Mouse (Mus musculus): ENCODE results near the gene Poln. TPM values are rescaled to one million over a fixed set of nuclear protein-coding genes. Genes with fewer than 3 reads are reported as not detected.
A peak's percentile ranks its signal among the peaks of the same experiment; 100 is the strongest.

Gene Poln
- polyA plus RNA-seq, 1 experiment, result 0.05 TPM

DNA sequence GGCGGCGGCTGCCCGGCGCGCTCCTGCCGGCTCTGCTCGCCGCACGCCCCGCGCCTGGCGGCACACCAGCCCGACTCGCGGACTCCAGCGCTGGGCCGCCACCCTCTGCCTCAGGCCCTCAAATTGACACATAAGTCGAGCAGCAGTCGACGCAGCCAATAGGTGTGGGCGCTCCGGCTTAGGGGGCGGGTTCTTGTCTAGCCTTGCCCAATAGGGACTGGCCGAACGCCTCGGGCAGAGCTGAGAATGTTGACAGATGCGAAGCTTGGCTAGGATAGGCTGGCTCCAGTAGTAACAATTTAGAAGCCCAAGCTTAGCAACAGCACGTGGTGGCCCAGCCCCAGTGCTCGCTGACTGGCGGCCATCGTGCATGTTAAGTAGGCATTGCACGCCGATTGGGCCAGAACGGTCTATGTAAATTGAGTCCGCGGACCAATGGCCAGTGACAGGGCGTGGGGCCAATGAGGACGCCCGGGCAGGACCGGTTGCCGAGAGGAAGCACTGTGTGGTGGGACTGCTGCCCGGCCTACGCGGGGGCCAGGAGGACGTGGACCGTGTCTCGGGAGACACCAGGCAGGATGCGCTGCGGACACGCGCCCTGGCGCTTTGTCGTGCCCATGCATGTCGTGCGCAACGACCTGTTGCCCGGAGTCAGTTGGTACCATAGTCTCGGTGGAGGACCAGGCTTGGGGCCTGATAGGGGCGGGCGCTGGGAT lies 18.5 kb upstream of the Poln start, which contains the start of gene Mxd4:
Mxd4 (minus strand) TSS at position 120 of the 716 bp plus-strand sequence.
- under 1% methylated on average over 60 of the region's 60 CpGs for WGBS

DNA sequence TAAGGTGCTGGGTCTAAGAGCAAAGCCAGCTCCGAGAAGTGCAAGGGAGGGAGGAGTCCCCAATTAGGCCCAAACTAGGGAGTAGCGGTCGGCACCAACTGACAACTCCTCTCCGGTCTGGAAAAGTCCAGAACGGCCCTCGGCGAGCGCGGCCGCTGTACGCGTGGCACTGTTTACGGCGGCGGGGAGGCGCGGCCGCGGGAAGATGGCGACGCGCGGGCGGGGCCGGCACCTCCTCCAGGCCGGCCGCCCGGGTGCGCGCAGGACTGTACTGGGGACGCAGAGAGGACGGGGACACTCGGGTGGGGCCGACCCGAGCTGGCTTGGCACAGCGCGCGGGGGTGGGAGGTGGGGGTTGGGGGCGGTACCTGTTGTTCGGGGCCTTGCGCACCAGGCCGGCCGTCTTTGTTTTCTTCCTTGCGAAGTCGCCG lies 17.7 kb upstream of the Poln start:
- under 1% methylated on average over 45 of the region's 46 CpGs for WGBS
- DNase-seq (ENCODE audit: low read depth, low spot score), result no peak

More for the DNA sequence above, 18.5 kb upstream of the Poln start, which contains the start of gene Mxd4:
- DNase-seq (ENCODE audit: low read depth, low spot score), result peak; percentile 97

DNA sequence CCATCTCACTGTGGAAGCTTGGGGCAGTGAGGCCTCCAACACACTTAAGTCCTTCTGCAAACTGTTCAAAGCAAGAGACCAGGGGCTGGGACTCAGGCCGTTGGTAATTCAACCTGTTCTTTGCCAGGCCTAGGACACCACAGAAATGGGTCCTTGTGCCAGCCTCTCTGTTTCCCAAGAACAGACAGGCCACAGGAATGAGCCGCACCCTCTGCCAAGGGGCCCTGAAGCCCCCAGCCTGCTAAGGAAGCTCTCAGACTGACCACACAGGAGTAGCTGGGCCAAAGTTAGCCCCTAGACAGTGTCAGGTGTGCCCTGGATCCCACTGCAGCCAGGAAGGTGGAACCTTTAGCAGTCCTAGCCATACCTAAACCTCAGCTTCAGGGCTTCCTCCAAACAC lies 17.1 kb upstream of the Poln start:
- no peak for DNase-seq (ENCODE audit: low read depth, low spot score)
- 32% methylated on average over 2 of the region's 2 CpGs for WGBS

DNA sequence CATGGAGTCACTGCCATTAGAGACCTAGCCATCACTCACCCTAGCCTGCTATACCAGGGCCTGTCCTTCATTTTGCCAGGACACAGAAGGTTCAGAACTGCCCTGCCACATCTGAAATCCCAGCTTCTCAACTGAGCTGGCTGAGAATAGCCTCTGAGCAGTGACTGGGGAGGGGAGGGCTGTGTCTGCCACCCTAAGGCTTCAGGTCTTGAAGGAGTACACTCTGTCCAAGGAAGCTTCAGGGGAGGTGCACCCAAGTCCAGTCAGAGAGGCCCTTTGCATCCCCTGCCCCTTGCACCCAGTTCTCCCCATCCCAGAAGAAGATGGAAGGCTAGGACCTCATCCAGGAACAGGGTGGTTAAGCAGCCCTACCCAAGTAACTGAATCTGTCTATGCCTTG lies 16.5 kb upstream of the Poln start:
- no peak for DNase-seq (ENCODE audit: low read depth, low spot score)

DNA sequence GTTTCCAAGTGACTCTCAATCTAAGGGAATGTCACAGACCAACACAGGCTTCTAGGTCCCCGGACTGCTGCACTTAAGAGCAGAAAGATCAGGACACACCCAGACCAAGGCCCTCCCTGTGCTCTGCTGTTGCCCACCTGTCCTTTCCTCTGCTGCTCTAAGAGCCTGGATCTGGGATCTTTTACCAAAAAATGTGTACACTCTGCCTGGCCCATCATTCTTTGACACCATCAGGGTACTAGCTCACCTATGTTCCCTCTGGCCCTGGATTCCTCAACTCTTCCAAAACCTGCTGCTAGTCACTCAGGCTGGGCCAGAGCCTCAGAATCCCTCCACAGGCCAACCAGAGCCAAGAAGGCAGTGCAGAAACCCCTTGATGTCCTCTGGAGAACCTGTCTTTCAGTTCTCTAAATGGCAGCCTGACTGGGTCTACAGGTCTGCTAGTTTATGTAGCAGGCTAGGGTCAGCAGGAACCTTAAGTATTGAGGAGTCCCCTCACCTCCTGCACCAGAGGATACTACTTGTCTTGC lies 15.9 kb upstream of the Poln start:
- DNase-seq (ENCODE audit: low read depth, low spot score), result no peak
- 80% methylated on average over 1 of the region's 1 CpGs for WGBS

DNA sequence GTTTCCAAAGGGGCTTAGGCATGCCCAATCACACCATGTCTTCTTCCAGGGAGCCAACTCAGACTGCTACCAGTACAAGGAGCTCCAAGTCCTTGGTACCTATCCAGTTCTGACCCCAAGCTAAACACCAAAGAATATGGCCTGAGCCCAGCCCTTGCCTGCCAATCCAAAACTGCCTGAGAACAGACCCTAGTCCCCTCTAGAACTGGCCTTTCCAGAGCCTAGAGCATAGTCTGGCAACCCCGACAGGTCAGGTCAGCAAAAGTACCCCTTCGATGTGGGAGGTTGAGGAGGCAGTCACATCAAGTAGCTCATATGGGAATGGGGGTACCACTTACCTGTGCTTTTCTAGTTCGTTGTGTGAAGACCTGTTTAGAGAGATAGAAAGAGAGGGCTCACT lies 14.7 kb upstream of the Poln start:
- DNase-seq (ENCODE audit: low read depth, low spot score), result no peak
- 97% methylated on average over 3 of the region's 3 CpGs for whole genome bisulfite sequencing

DNA sequence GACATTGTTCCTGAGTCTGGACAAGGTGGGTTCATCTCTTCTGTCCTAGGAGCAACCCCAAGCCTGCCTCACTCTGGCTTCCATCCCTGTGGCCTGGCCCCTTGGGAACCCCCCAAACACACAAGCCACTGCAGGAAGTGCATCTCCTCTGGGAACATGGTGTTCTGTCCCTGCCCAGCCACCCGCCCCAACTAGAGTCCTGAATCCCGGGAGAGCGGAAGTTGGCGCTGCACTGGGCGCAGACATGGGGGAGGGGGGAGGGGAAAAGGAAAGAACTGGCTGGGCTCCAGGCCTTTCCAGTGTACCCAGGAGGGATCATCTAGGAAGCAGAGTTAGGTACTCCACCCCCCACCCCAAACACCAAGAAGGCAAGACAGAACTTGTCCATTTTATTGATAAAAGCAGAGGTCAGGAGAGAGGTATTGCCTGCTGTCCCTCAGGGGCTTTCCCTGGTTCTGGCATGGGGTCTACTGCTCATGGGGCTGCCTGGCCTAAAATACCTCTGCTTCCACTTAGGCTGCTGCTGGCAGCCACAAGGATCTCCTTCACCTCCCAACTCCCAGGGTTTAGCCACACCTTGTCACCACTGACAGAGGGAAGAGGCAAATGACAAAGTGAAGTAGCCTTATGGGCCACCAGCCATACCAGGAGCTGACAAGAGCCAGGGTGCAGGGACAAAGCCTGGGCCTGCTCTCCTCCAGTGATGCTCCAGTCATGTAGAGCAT lies 14.1 kb upstream of the Poln start:
- 64% methylated on average over 5 of the region's 5 CpGs for WGBS
- DNase-seq (ENCODE audit: low read depth, low spot score), result no peak

DNA sequence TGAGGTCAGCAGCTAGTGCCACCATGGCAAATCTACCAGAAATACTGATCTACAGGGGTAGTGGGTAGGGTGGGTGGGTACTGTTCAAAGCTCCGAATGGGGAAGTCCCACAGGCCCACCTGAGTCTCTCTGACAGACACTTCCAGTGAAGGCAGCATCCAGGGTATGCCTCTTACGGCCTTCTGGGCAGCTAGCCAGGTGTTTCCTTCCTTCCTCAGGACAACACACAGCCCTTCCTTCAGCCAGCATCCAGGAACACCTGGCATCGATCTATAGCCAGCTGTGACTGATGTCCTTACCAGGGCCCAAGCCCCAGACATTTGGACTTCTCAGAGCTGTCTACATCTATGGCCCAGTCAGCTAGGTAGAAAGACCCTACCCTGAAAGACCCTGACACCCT lies 13.2 kb upstream of the Poln start:
- DNase-seq (ENCODE audit: low read depth, low spot score), result no peak
- 33% methylated on average over 3 of the region's 3 CpGs for WGBS

DNA sequence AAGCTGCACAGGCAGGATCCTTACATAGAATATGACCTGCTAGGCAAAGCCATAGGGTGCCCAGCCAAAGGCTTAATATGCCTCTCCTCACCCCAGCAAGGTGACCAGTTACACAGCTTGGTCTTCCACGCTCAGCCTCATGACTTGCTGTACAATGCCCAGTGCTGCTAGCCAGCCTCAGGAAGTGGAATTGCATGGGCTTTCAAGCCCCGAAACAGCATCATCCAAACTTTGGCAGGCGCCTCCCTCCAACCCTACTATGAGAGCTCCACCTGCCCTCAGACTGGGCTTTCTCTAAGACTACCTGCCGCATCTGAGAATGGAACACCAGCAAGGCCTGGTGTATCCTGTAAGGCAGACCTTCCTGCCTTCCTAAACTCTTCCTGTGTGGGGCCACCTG lies 8.6 kb upstream of the Poln start:
- DNase-seq (ENCODE audit: low read depth, low spot score), result no peak
- WGBS, result 94% methylated on average over 4 of the region's 4 CpGs

DNA sequence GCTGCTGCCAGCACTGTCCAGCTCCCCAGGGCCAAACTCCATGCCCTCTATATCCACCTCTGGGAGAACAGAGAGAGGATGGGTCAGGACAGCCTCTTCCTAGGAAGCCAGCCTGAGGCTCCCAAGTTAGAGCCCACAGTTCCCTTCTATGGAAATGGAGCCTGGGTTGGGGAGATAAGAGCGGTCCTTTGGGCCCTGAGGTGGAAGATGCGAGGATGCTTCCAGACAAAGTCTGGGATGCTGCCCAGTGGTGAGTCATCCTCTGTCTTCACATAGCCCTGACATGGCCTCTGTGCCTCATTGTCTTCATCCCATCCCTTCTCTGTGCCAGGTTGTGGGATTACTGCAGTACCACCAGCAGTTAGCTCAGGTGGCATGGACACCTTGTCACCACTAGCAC lies 7.8 kb upstream of the Poln start:
- 85% methylated on average over 2 of the region's 2 CpGs for WGBS
- DNase-seq (ENCODE audit: low read depth, low spot score), result no peak

DNA sequence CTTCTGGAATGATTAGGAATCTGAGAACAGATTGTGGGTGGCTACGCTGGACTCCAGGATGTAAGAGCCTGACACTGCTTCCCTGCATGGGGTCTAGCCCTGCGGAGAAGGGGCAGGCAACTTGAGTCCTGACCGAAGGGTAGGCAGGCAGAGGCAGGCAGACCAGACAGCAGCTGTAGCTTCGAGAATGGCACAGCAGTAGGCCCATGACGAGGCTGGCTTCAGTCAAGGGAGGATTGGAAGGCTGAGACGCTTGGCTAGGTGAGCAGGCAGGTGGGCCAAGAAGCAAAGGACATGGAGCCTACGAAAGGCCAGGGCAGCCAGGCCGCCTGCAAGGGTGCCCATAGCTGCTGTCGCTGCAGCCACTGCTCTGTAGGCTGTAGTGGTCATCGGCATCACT lies 7.4 kb upstream of the Poln start:
- DNase-seq (ENCODE audit: low read depth, low spot score), result no peak
- 91% methylated on average over 10 of the region's 10 CpGs for WGBS

DNA sequence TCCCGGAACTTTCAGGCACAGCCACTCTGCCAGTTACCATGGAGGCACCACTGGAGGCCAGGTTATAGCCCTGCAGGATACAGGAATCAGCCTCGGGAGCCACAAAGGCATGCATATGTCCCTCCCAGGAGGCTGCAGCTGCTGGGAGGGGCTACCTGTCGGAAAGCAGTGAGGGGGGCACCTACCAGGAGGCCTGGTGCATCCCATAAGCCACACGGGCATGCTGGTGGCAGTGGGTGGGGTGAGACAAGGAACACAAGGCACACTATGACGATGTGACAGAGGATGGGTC lies 6.1 kb upstream of the Poln start:
- WGBS, result 53% methylated on average over 5 of the region's 5 CpGs
- DNase-seq (ENCODE audit: low read depth, low spot score), result no peak

DNA sequence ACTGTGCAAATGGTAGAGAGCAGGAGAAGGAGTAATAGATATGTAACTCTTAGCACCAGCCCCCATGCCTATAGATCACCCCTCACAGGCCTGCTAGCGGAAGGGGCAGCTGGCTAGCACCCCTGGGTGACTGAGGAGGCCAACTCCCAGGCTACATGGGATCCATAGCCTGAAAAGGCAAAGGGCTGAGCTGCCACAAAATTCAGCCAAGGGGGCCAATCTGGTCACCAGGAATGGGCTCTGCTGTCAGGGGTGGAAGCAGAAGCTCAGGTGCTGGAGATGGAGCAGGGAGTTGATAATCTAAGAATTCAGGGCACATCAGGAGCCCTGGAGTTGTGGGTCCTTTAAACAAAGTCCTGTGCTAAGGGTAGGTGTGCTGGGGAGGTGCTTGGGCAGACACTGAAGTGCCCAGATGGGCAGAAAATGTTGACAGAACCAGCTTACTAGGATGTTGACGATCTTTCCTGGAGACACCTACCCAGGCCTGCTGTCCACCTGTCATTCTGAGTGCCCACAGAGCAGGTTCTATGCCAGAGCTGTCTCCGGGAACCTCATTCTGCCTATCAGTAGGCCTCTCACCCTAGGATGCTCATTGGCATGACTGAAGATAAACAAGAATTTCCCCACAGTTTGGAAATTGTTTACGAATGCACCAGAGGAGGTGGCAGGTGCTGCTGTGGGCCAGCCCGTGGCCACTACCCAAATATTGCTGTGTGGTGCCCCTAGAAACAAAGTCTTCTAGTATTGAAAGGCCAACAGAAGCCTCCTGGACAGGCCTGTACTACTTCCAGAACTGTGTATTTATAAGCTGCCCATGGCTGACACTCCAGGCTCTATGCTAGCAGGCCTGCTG lies 5.5 kb upstream of the Poln start:
- no peak for DNase-seq (ENCODE audit: low read depth, low spot score)
- 76% methylated on average over 5 of the region's 5 CpGs for WGBS

DNA sequence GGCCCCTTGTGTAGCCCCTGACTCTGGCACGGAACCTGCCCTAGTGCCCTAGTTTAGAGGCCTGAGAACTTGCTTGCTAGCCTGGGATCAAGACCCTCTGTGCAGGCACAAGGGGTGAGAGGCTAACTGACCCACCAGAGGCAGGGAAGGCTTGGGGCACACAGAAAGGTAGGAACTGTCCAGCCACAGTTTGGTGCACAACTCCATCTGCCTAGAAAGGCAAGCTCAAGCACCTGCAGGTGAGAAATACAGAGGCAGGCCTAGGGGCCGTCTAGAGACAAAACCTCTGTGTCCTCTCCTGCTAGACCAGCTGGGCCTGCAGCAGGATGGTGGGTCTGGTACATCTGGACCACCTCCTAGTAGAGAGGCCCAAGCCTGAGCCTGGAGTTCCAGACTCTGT lies 4.8 kb upstream of the Poln start:
- WGBS, result 80% methylated on average over 2 of the region's 2 CpGs
- no peak for DNase-seq (ENCODE audit: low read depth, low spot score)

DNA sequence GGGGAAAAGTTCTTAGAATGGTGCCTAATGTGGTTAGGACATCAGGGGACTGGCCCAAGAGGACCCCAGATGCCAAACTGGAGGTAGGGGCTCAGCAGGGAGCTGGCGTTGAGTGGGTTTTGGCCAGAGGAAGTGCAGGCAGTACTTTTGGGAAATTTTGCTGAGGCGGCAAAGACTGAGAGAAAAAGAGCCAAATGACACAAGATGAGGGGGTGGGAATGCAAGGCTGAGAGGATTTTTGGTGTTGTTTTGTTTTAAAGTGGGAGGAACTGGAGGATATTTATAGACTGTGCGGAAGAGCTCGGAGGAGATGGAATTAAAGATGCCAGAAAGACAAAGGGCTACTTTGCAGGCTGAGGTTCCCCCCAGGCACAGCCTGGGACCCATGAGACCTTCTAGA lies 1.5 kb upstream of the Poln start:
- 71% methylated on average over 4 of the region's 4 CpGs for WGBS
- DNase-seq (ENCODE audit: low read depth, low spot score), result no peak

DNA sequence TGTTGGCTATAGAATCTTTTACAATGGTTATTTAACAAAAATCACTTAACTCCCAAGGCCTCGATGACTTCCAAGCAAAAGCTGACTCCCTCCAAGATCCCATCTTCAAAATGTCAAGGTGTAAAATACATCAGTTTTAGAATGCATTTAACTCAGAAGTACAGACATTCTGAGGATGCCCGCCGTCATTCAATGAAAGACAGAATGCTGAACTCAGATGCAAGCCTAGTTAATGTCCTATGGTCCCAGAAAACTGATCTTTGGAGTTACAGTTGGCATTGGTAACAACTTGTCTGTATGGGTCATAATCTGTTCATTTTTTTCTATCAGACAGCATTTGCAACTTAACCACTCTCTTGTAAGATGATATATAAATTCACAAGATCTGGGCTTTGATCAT lies 706 bp upstream of the Poln start:
- WGBS, result 72% methylated on average over 3 of the region's 3 CpGs
- DNase-seq (ENCODE audit: low read depth, low spot score), result no peak

DNA sequence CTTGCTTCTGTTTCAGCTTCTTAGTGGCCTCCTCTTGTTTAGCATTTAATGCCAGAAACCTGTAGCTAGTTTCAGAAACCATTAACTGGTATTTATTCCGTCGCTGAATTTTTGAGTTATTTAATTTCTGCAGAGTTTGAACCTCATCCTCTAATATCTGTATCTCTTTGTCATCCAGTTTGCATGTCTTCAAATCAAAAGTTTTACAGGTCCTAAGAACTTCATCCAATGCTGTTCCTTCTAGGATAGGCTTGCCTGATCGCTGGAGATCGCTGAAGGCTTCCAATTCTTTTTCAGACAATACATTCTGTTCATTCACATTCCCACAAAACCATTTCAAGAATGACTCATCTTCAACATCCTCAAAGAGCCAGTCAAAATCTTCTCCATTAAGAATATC lies 1.4 kb downstream of the Poln start:
- WGBS, result 78% methylated on average over 4 of the region's 4 CpGs

DNA sequence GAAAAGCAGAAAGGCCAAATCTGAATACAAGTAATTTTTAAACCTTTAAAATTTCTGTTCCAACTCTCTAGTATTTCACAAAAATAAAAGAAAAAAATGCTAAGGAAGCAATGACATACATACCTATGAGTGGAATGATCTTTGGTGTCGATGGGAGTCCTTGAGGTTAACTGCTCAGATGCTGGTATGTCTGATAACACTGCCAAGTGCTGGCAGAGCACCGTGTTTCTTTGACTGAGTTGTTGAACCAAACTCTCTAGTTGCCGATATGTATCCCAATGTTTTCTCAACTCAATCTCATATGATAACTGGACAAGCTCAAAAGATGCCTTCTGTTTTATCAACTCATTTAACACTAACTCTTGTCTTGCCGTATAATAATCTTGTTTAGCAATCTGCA lies 3.5 kb downstream of the Poln start:
- WGBS, result 66% methylated on average over 4 of the region's 4 CpGs

More for the DNA sequence above, 1.4 kb downstream of the Poln start:
- DNase-seq (ENCODE audit: low read depth, low spot score), result no peak

DNA sequence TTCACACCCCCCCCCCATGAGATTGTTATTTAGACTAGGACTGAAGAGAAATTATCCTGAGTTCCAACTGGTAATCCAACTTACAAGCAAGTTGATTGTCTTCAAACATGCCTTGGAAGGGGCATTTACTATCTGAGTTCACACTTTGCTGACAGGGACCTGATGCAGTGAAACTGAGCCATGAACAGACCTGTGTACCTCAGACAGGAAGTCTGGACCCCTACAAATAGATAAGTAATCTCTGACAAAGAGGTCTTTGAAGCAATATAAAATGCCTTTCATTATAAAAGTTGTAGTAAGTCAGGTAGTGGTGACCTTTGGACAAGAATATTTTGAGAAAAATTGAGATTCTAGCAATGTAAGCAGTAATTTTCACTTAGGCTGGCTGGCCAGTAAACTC lies 20.8 kb downstream of the Poln start:
- DNase-seq (ENCODE audit: low read depth, low spot score), result no peak

More for the DNA sequence above, 3.5 kb downstream of the Poln start:
- DNase-seq (ENCODE audit: low read depth, low spot score), result no peak

DNA sequence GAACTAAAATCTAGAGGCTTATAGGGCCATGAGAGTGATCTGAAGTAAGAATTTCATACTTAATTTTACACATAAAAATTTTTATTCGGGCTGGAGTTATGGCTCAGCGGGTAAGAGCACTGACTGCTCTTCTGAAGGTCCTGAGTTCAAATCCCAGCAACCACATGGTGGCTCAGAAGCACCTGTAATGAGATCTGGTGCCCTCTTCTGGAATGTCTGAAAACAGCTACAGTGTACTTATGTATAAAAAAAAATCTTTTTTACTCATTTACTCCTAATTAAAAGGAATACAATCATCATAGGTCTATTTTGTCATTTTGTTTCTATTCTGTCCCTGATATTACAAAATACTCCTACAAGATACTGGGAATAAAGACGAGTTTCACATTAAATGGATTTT lies 21.7 kb downstream of the Poln start:
- WGBS, result 90% methylated on average over 3 of the region's 3 CpGs
- DNase-seq (ENCODE audit: low read depth, low spot score), result no peak

All from large intestine, adult 2 months (tissue).